Mouse (Mus musculus) small intestine, adult 2 months (tissue): ENCODE measurements around the gene Tmem131. TPM values are rescaled to one million over a fixed set of nuclear protein-coding genes. Genes with fewer than 3 reads are reported as not detected.

Experiments
- H3K27ac ChIP-seq: fragments of 200-500 bp; 2 replicates; pipeline ENCODE4 v1.5.1; 2012; ENCODE audit warnings: low read depth, low read length, control low read depth, inconsistent platforms; ENCODE audit not compliant: insufficient read depth
- H3K27me3 ChIP-seq: fragments of 200-500 bp; 2 replicates; pipeline ENCODE4 v1.6.1; 2012; ENCODE audit warnings: mild to moderate bottlenecking, moderate library complexity, low read length, inconsistent platforms; ENCODE audit not compliant: control insufficient read depth, insufficient read depth
- H3K36me3 ChIP-seq: fragments of 200-500 bp; 2 replicates; pipeline ENCODE4 v1.6.1; 2012; ENCODE audit warnings: mild to moderate bottlenecking, low read length, control low read depth, inconsistent platforms; ENCODE audit not compliant: control insufficient read depth, insufficient read depth
- H3K4me1 ChIP-seq: fragments of 200-500 bp; 2 replicates; pipeline ENCODE4 v1.6.1; 2012; ENCODE audit warnings: low read length, inconsistent platforms, mixed read lengths; ENCODE audit not compliant: control insufficient read depth, insufficient read depth, insufficient read length
- H3K4me3 ChIP-seq: fragments of 200-500 bp; 2 replicates; pipeline ENCODE4 v1.5.1; 2012; ENCODE audit warnings: low read depth, mild to moderate bottlenecking, control low read depth, inconsistent platforms, low read length, moderate library complexity
- CTCF ChIP-seq: fragments of 200-500 bp; IDR thresholded peaks from 2 replicates; pipeline ENCODE4 v1.5.1; 2012; ENCODE audit warnings: low read depth, mild to moderate bottlenecking, control low read depth, inconsistent platforms, low read length, moderate library complexity, mixed read lengths; ENCODE audit not compliant: insufficient replicate concordance, insufficient read length; ENCODE audit errors: extremely low read depth
- POLR2A ChIP-seq: fragments of 200-500 bp; IDR thresholded peaks from 2 replicates; pipeline ENCODE4 v1.6.1; 2012; ENCODE audit warnings: low read depth, mild to moderate bottlenecking, control low read depth, inconsistent platforms, low read length, moderate library complexity
- WGBS: fragments of 180-500 bp; shearing (Covaris S2); methylation state at CpG from one replicate; pipeline ENCODE4 v1.1.7; 2018; 5-methylcytosine and 5-hydroxymethylcytosine counted together
- polyA plus RNA-seq: library from polyadenylated mRNA; depleted of rRNA; stranded (reverse); fragments of >200 nt; gene quantifications from 2 replicates; pipeline ENCODE4 v1.2.3, GENCODE M21; 2012

Tmem131 gene
- polyA plus RNA-seq, 1 experiment = 39.6 TPM

GRCm38 (mm10) chr1:36761061-36761460, 182.4 kb downstream of the Tmem131 start:
- TF ChIP-seq POLR2A = no peak
- no peaks in the 10 kb centered on the region for H3K4me1 ChIP-seq
- no peaks in the 10 kb centered on the region for H3K36me3 ChIP-seq
- H3K4me3 ChIP-seq = no peak overlapping the region
- 0 out of 2 replicates have a peak overlapping the region, but pooled peaks have one; percentile 54 for H3K27ac ChIP-seq
- no peaks in the 10 kb centered on the region for H3K27me3 ChIP-seq
- WGBS = 80% methylated on average over 8 of the region's 8 CpGs

DNA sequence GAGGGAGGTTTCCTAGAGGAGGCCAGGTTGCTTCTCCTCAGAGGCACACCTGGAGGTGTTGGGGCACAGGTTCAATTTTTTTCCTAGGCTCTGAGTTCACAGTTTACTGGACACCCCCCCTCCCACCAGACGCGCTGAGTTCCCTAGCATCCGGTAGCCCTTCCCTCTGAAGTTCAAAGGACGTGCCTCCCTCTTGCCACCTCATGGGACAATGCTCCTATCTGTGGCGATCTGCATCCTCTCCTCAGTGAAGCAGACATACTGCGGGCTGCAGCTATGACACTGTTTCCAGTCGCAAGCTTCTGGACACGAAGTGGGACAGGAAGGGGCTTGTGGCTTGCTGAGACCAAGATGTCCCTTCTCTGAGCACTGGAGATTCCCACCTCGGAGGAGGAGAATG, 183.1 kb downstream of the Tmem131 start:
- TF ChIP-seq CTCF (no peak), POLR2A (no peak)
- 76% methylated on average over 9 of the region's 9 CpGs for WGBS
- no peaks in the 10 kb centered on the region for H3K27me3 ChIP-seq
- H3K4me3 ChIP-seq = no peak overlapping the region
- no peaks in the 10 kb centered on the region for H3K4me1 ChIP-seq
- no peak overlapping the region for H3K27ac ChIP-seq
- H3K36me3 ChIP-seq = no peaks in the 10 kb centered on the region

DNA sequence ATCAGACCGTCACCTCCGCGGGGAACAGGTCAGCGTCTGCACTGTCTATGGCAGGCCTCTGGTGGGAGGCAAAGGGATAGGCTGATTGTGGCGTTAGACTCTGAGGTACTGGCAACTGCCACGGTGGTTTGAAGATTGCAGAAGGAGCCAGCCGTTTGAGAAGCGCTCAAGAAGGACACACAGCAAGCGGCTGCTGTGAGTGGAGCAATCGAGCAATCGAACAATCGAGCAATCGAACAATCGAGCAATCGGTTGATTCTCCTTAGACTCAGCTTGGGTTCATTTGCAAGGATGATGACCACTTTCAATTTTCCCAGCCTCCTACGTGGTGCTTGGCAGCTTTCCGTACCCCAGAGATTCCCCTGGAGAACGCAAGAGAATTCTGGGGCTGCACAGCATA, 184.4 kb downstream of the Tmem131 start:
- H3K27ac ChIP-seq = no peak overlapping the region
- H3K27me3 ChIP-seq = no peaks in the 10 kb centered on the region
- no peaks in the 10 kb centered on the region for H3K36me3 ChIP-seq
- TF ChIP-seq POLR2A (no peak), CTCF (no peak)
- H3K4me3 ChIP-seq = no peak overlapping the region
- no peaks in the 10 kb centered on the region for H3K4me1 ChIP-seq
- WGBS = 83% methylated on average over 18 of the region's 18 CpGs

- H3K4me3 ChIP-seq = no peak overlapping the region
- H3K27me3 ChIP-seq = no peaks in the 10 kb centered on the region
- no peaks in the 10 kb centered on the region for H3K36me3 ChIP-seq
- TF ChIP-seq CTCF = no peak
- TF ChIP-seq POLR2A = no peak
- no peaks in the 10 kb centered on the region for H3K4me1 ChIP-seq
- WGBS = 84% methylated on average over 9 of the region's 9 CpGs
- H3K27ac ChIP-seq = no peak overlapping the region
Measured at GRCm38 (mm10) chr1:36758553-36758952, 184.9 kb downstream of the Tmem131 start.

DNA sequence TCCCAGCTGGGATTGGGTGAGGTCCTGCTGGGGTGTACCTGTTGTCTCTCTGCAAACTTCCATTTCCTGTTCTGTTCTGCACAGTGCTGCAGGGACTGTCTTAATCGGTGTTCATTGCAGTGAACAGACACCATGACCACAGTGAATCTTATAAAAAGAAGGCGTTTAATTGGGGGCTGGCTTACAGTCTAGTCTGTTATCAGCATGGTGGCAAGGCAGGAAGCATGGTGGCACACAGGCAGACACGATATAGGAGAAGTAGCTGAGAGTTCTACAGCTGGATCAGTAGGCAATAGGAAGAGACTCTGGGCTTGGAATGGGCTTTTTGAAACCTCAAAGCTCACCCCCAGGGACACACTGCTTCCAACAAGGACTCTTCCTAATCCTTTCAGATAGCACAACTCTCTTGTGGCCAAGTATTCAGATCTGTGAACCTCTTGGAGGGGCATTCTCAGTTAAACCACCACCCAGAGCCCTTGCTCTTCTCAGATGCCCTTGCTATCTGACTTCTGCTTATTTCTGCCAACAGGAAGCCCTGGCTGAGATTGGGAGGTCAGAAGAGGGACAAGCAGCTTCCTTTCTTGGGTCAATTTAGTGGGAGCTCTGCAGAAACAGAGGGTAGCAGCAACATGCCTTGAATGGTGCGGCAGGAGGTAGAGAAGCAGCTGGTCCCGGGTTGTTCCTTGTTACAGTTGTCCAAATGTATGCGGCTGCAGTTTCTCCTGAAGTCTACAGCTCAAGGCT, 189.4 kb downstream of the Tmem131 start:
- H3K36me3 ChIP-seq = no peaks in the 10 kb centered on the region
- H3K4me1 ChIP-seq = no peaks in the 10 kb centered on the region
- no peak overlapping the region for H3K4me3 ChIP-seq
- H3K27ac ChIP-seq = no peak overlapping the region
- TF ChIP-seq CTCF (no peak), POLR2A (no peak)
- WGBS = 60% methylated on average over 6 of the region's 6 CpGs
- H3K27me3 ChIP-seq = no peaks in the 10 kb centered on the region

- Histone ChIP-seq H3K4me3 (no peak overlapping the region), H3K27me3 (peaks cover 8% of the 10 kb centered on the region; the same call in 1 of the 2 replicates), H3K27ac (no peak overlapping the region), H3K36me3 (no peaks in the 10 kb centered on the region), H3K4me1 (no peaks in the 10 kb centered on the region)
- 44% methylated on average over 15 of the region's 15 CpGs for WGBS
- peak; percentile 49; the same call in 1 of the 2 replicates for TF ChIP-seq CTCF
- no peak for TF ChIP-seq POLR2A
Measured at GRCm38 (mm10) chr1:36746452-36746851, 197.0 kb downstream of the Tmem131 start.

- Histone ChIP-seq H3K27ac (no peak overlapping the region), H3K4me1 (no peaks in the 10 kb centered on the region), H3K4me3 (no peak overlapping the region), H3K27me3 (peaks cover 8% of the 10 kb centered on the region; the same call in 1 of the 2 replicates), H3K36me3 (no peaks in the 10 kb centered on the region)
- TF ChIP-seq POLR2A (no peak), CTCF (no peak)
- 73% methylated on average over 4 of the region's 4 CpGs for WGBS
Measured at GRCm38 (mm10) chr1:36745661-36746060, 197.8 kb downstream of the Tmem131 start.
